Mouse (Mus musculus) erythroblast, embryonic 14.5 days (primary cell): ENCODE measurements around the gene Mlana. TPM values are rescaled to one million over a fixed set of nuclear protein-coding genes. Genes with fewer than 3 reads are reported as not detected.

ENCODE experiments used
- H3K27me3 ChIP-seq: 2 replicates; pipeline ENCODE4 v1.6.1; 2012; ENCODE audit warnings: inconsistent platforms; ENCODE audit not compliant: control insufficient read depth
- H3K36me3 ChIP-seq: 2 replicates; pipeline ENCODE4 v1.6.1; 2012; ENCODE audit warnings: mild to moderate bottlenecking, inconsistent platforms; ENCODE audit not compliant: control insufficient read depth
- H3K4me1 ChIP-seq: 2 replicates; pipeline ENCODE4 v1.6.1; 2012; ENCODE audit warnings: inconsistent platforms; ENCODE audit not compliant: control insufficient read depth
- H3K4me3 ChIP-seq: replicated peaks from 2 replicates; pipeline ENCODE3; 2012; ENCODE audit warnings: moderate library complexity, mild to moderate bottlenecking, inconsistent platforms
- H3K9me3 ChIP-seq: 2 replicates; pipeline ENCODE4 v1.6.1; 2012; ENCODE audit warnings: low read length, inconsistent platforms, mixed read lengths; ENCODE audit not compliant: control insufficient read depth
- GATA1 ChIP-seq: IDR thresholded peaks from 2 replicates; pipeline ENCODE4 v1.6.1; 2012; ENCODE audit warnings: low read length, inconsistent platforms, mixed read lengths
- TAL1 ChIP-seq: IDR thresholded peaks from 3 replicates; pipeline ENCODE4 v1.6.1; 2012; ENCODE audit warnings: low read length, inconsistent platforms, mixed read lengths
- polyA plus RNA-seq: library from polyadenylated mRNA; stranded (reverse); fragments of >175 nt; gene quantifications from 2 replicates; pipeline ENCODE4 v1.2.3, GENCODE M21; 2012

Gene Mlana
- polyA plus RNA-seq, 1 experiment: not detected

- H3K4me3 ChIP-seq: no peak overlapping the region
- no peak for TF ChIP-seq TAL1
- TF ChIP-seq GATA1: no peak
Observed at GRCm38 (mm10) chr19:29668135-29668534, 29.5 kb upstream of the Mlana start.

GRCm38 (mm10) chr19:29670247-29670646 lies 27.4 kb upstream of the Mlana start:
- TF ChIP-seq TAL1 (no peak), GATA1 (no peak)
- Histone ChIP-seq H3K9me3 (no peaks in the 10 kb centered on the region), H3K36me3 (no peaks in the 10 kb centered on the region), H3K4me3 (no peak overlapping the region), H3K4me1 (no peaks in the 10 kb centered on the region; the same call in 1 of the 2 replicates), H3K27me3 (no peaks in the 10 kb centered on the region)

More at GRCm38 (mm10) chr19:29668135-29668534, 29.5 kb upstream of the Mlana start:
- no peaks in the 10 kb centered on the region for H3K9me3 ChIP-seq
- no peaks in the 10 kb centered on the region for H3K36me3 ChIP-seq
- H3K27me3 ChIP-seq: no peaks in the 10 kb centered on the region
- no peaks in the 10 kb centered on the region; the same call in 1 of the 2 replicates for H3K4me1 ChIP-seq

GRCm38 (mm10) chr19:29671160-29671559 lies 26.5 kb upstream of the Mlana start:
- H3K27me3 ChIP-seq: no peaks in the 10 kb centered on the region

GRCm38 (mm10) chr19:29672660-29673059 lies 25.0 kb upstream of the Mlana start:
- Histone ChIP-seq H3K4me1 (no peaks in the 10 kb centered on the region), H3K4me3 (no peak overlapping the region), H3K9me3 (no peaks in the 10 kb centered on the region), H3K27me3 (no peaks in the 10 kb centered on the region), H3K36me3 (no peaks in the 10 kb centered on the region)
- TF ChIP-seq TAL1: no peak
- no peak for TF ChIP-seq GATA1

More at GRCm38 (mm10) chr19:29671160-29671559, 26.5 kb upstream of the Mlana start:
- H3K4me1 ChIP-seq: no peaks in the 10 kb centered on the region; the same call in 1 of the 2 replicates
- no peak overlapping the region for H3K4me3 ChIP-seq
- no peaks in the 10 kb centered on the region for H3K9me3 ChIP-seq
- no peak for TF ChIP-seq TAL1
- H3K36me3 ChIP-seq: no peaks in the 10 kb centered on the region

- TF ChIP-seq TAL1: no peak
- TF ChIP-seq GATA1: no peak
- Histone ChIP-seq H3K36me3 (no peaks in the 10 kb centered on the region), H3K9me3 (no peaks in the 10 kb centered on the region), H3K4me1 (no peaks in the 10 kb centered on the region), H3K27me3 (no peaks in the 10 kb centered on the region), H3K4me3 (no peak overlapping the region)
Observed at GRCm38 (mm10) chr19:29674946-29675345, 22.7 kb upstream of the Mlana start.

- Histone ChIP-seq H3K9me3 (no peaks in the 10 kb centered on the region), H3K4me3 (no peak overlapping the region), H3K36me3 (no peaks in the 10 kb centered on the region), H3K27me3 (no peaks in the 10 kb centered on the region), H3K4me1 (peaks cover 4% of the 10 kb centered on the region)
- TF ChIP-seq GATA1 (no peak), TAL1 (no peak)
Observed at GRCm38 (mm10) chr19:29675562-29676078, 22.0 kb upstream of the Mlana start.

- H3K27me3 ChIP-seq: no peaks in the 10 kb centered on the region
- TF ChIP-seq TAL1 (no peak), GATA1 (no peak)
- no peak overlapping the region for H3K4me3 ChIP-seq
- H3K9me3 ChIP-seq: no peaks in the 10 kb centered on the region
- H3K36me3 ChIP-seq: no peaks in the 10 kb centered on the region
- H3K4me1 ChIP-seq: peaks cover 4% of the 10 kb centered on the region
Observed at GRCm38 (mm10) chr19:29676479-29677193, 21.0 kb upstream of the Mlana start.

GRCm38 (mm10) chr19:29678181-29678778 lies 19.3 kb upstream of the Mlana start:
- TF ChIP-seq GATA1 (no peak), TAL1 (no peak)
- Histone ChIP-seq H3K36me3 (no peaks in the 10 kb centered on the region), H3K27me3 (no peaks in the 10 kb centered on the region), H3K9me3 (no peaks in the 10 kb centered on the region), H3K4me3 (no peak overlapping the region), H3K4me1 (peaks cover 4% of the 10 kb centered on the region)

- no peaks in the 10 kb centered on the region for H3K36me3 ChIP-seq
- TF ChIP-seq GATA1 (no peak), TAL1 (no peak)
- peaks cover 4% of the 10 kb centered on the region for H3K4me1 ChIP-seq
- no peaks in the 10 kb centered on the region for H3K27me3 ChIP-seq
- H3K4me3 ChIP-seq: no peak overlapping the region
- peaks cover 11% of the 10 kb centered on the region for H3K9me3 ChIP-seq
Observed at GRCm38 (mm10) chr19:29680182-29681152, 17.2 kb upstream of the Mlana start.
